Mouse (Mus musculus) adrenal gland, adult 2 months (tissue): Measurements from ENCODE around the gene C1qc. TPM values are rescaled to one million over a fixed set of nuclear protein-coding genes. Genes with fewer than 3 reads are reported as not detected.

ENCODE experiments used
- DNase-seq: peaks from one replicate; pipeline ENCODE4 v3.0.0; 2021
- polyA plus RNA-seq: library from polyadenylated mRNA; depleted of rRNA; stranded (reverse); fragments of >200 nt; gene quantifications from 2 replicates; pipeline ENCODE4 v1.2.3, GENCODE M21; 2012; rRNA removed
- total RNA-seq, 2 experiments: library from RNA; stranded (reverse); gene quantifications; 2 replicates each; pipeline ENCODE4 v1.2.3; 2021

Gene C1qc
- total and polyA plus RNA-seq, 3 experiments, result 49.0 to 195 (median 62.2) TPM

- DNase-seq, result no peak
Measured at GRCm38 (mm10) chr4:136848565-136848964, 44.3 kb downstream of the C1qc start.

GRCm38 (mm10) chr4:136847166-136847565, 45.7 kb downstream of the C1qc start:
- DNase-seq, result no peak

GRCm38 (mm10) chr4:136842802-136843201, 50.1 kb downstream of the C1qc start:
- no peak for DNase-seq

GRCm38 (mm10) chr4:136842033-136842432, 50.8 kb downstream of the C1qc start:
- DNase-seq, result no peak

GRCm38 (mm10) chr4:136841056-136841455, 51.8 kb downstream of the C1qc start:
- DNase-seq, result peak; percentile 84

Other genes with a start within 250 kb of the C1qc start
- gene Ephb2, start 57.1 kb downstream of the C1qc start, total RNA-seq, result 10 to 100 TPM; 18.1 to 26.2 TPM
- 83.5 and 101 TPM in 2 replicates for gene Ephb2, start 57.1 kb downstream of the C1qc start, polyA plus RNA-seq
- gene C1qb, start 6.9 kb downstream of the C1qc start, total RNA-seq, result 10 to 100 TPM; 62.5 to 82.8 TPM
- gene C1qb, start 6.9 kb downstream of the C1qc start, polyA plus RNA-seq, result 95.5 and 110 TPM in 2 replicates
- gene C1qa, start 5.7 kb upstream of the C1qc start, total RNA-seq, result 10 to 100 TPM; 57.5 to 79.1 TPM
- gene C1qa, start 5.7 kb upstream of the C1qc start, polyA plus RNA-seq, result 94.7 and 109 TPM in 2 replicates
- gene Epha8, start 63.8 kb upstream of the C1qc start, total RNA-seq, result under 1 TPM; 0.12 to 0.55 TPM
- 0.48 and 0.49 TPM in 2 replicates for gene Epha8, start 63.8 kb upstream of the C1qc start, polyA plus RNA-seq
- 10 to 100 TPM; 10.3 to 12.2 TPM for gene Zbtb40, start 155.7 kb upstream of the C1qc start, total RNA-seq
- gene Zbtb40, start 155.7 kb upstream of the C1qc start, polyA plus RNA-seq, result 9.7 and 10.8 TPM in 2 replicates